Mouse (Mus musculus) midbrain, embryonic 12.5 days (tissue): ENCODE results near the gene Lpar5. TPM values are rescaled to one million over a fixed set of nuclear protein-coding genes. Genes with fewer than 3 reads are reported as not detected.
"Not testable (repeated sequence)": the region's sequence is repeated elsewhere in the genome, so short reads cannot be mapped to it uniquely, and the experiment has no call there.

Experiments
- ATAC-seq: fragments of 200-750 bp; cut with Nextera tagmentation; 2 replicates; pipeline ENCODE4 v1.8.0; 2017; ENCODE audit warnings: low read depth, moderate TSS enrichment, moderate library complexity; ENCODE audit not compliant: low FRiP score
- H3K27ac ChIP-seq: fragments of 300-500 bp; sonication (generic); replicated peaks from 2 replicates; pipeline ENCODE4 v1.5.1; 2016; ENCODE audit warnings: mild to moderate bottlenecking
- H3K27me3 ChIP-seq: fragments of 300-500 bp; sonication (generic); 2 replicates; pipeline ENCODE4 v1.6.1; 2016; ENCODE audit warnings: mild to moderate bottlenecking
- H3K36me3 ChIP-seq: fragments of 300-500 bp; sonication (generic); 2 replicates; pipeline ENCODE4 v1.6.1; 2016
- H3K4me1 ChIP-seq: fragments of 300-500 bp; sonication (generic); 2 replicates; pipeline ENCODE4 v1.6.1; 2016
- H3K4me2 ChIP-seq: fragments of 300-500 bp; sonication (generic); replicated peaks from 2 replicates; pipeline ENCODE4 v1.6.1; 2016; ENCODE audit warnings: mild to moderate bottlenecking, moderate library complexity
- H3K4me3 ChIP-seq: fragments of 300-500 bp; sonication (generic); 2 replicates; pipeline ENCODE4 v1.5.1; 2016; ENCODE audit warnings: mild to moderate bottlenecking
- H3K9ac ChIP-seq: fragments of 300-500 bp; sonication (generic); replicated peaks from 2 replicates; pipeline ENCODE4 v1.6.1; 2016; ENCODE audit warnings: mild to moderate bottlenecking, moderate library complexity
- H3K9me3 ChIP-seq: fragments of 300-500 bp; sonication (generic); 2 replicates; pipeline ENCODE4 v1.6.1; 2016; ENCODE audit warnings: mild to moderate bottlenecking
- WGBS: fragments of 180-500 bp; shearing (Covaris S2); methylation state at CpG from one replicate; pipeline ENCODE4 v1.1.7; 2016; 5-methylcytosine and 5-hydroxymethylcytosine counted together
- polyA plus RNA-seq: library from polyadenylated mRNA; unstranded; fragments of >200 nt; fragmentation: Nextera tagmentation; extraction: Ambion mirVana; gene quantifications from 2 replicates; pipeline ENCODE4 v1.2.1, GENCODE M21; 2016

The Lpar5 gene
- polyA plus RNA-seq, 1 experiment from 2014 or later, result 0.26 TPM

GRCm38 (mm10) chr6:125061493-125061892 lies 6.2 kb upstream of the Lpar5 start:
- no peak for ATAC-seq
- H3K4me2 ChIP-seq, result no peak overlapping the region
- 46% methylated on average over 6 of the region's 6 CpGs for WGBS
- H3K27ac ChIP-seq, result no peak overlapping the region
- peaks cover 4% of the 10 kb centered on the region; the same call in 1 of the 2 replicates for H3K36me3 ChIP-seq
- peaks cover 9% of the 10 kb centered on the region for H3K4me1 ChIP-seq
- no peaks in the 10 kb centered on the region for H3K9me3 ChIP-seq
- no peaks in the 10 kb centered on the region for H3K27me3 ChIP-seq
- H3K4me3 ChIP-seq, result no peak overlapping the region
- H3K9ac ChIP-seq, result no peak overlapping the region

- H3K4me3 ChIP-seq, result no peak overlapping the region
- H3K27me3 ChIP-seq, result no peaks in the 10 kb centered on the region; the same call in 1 of the 2 replicates
- no peaks in the 10 kb centered on the region for H3K9me3 ChIP-seq
- H3K4me1 ChIP-seq, result peaks cover 9% of the 10 kb centered on the region
- no peak overlapping the region for H3K9ac ChIP-seq
- H3K27ac ChIP-seq, result no peak overlapping the region
- H3K36me3 ChIP-seq, result peaks cover 1% of the 10 kb centered on the region; the same call in 1 of the 2 replicates
- ATAC-seq, result no peak
- WGBS, result 85% methylated on average over 5 of the region's 5 CpGs
- no peak overlapping the region for H3K4me2 ChIP-seq
Observed at GRCm38 (mm10) chr6:125062511-125062910, 5.2 kb upstream of the Lpar5 start.

GRCm38 (mm10) chr6:125063906-125064305 lies 3.8 kb upstream of the Lpar5 start:
- H3K36me3 ChIP-seq, result no peaks in the 10 kb centered on the region
- no peak overlapping the region for H3K4me3 ChIP-seq
- H3K9me3 ChIP-seq, result no peaks in the 10 kb centered on the region
- H3K4me2 ChIP-seq, result no peak overlapping the region
- H3K4me1 ChIP-seq, result peaks cover 9% of the 10 kb centered on the region
- no peak overlapping the region for H3K27ac ChIP-seq
- H3K9ac ChIP-seq, result no peak overlapping the region
- H3K27me3 ChIP-seq, result no peaks in the 10 kb centered on the region; the same call in 1 of the 2 replicates
- WGBS, result 84% methylated on average over 6 of the region's 6 CpGs
- no peak for ATAC-seq

- WGBS, result no CpG with 5 or more reads among the region's 1 CpGs
- not testable (repeated sequence) for H3K27me3 ChIP-seq, H3K36me3 ChIP-seq, ATAC-seq, H3K4me3 ChIP-seq, H3K9ac ChIP-seq, H3K9me3 ChIP-seq, H3K27ac ChIP-seq, H3K4me2 ChIP-seq, H3K4me1 ChIP-seq
Observed at GRCm38 (mm10) chr6:125065223-125065622, 2.5 kb upstream of the Lpar5 start.

- WGBS, result 83% methylated on average over 18 of the region's 18 CpGs
- Histone ChIP-seq H3K9me3 (no peaks in the 10 kb centered on the region), H3K9ac (no peak overlapping the region), H3K27ac (peak overlapping the region; percentile 75), H3K4me1 (peaks cover 13% of the 10 kb centered on the region; the same call in 1 of the 2 replicates), H3K27me3 (no peaks in the 10 kb centered on the region; the same call in 1 of the 2 replicates), H3K4me2 (no peak overlapping the region), H3K36me3 (no peaks in the 10 kb centered on the region), H3K4me3 (no peak overlapping the region)
- ATAC-seq, result peak; percentile 71
Observed at GRCm38 (mm10) chr6:125071170-125071895, 3.6 kb downstream of the Lpar5 start.

- Histone ChIP-seq H3K27ac (peak overlapping the region; percentile 75), H3K9ac (no peak overlapping the region), H3K4me3 (no peak overlapping the region), H3K4me1 (peaks cover 13% of the 10 kb centered on the region; the same call in 1 of the 2 replicates), H3K36me3 (no peaks in the 10 kb centered on the region), H3K4me2 (no peak overlapping the region), H3K9me3 (no peaks in the 10 kb centered on the region), H3K27me3 (no peaks in the 10 kb centered on the region; the same call in 1 of the 2 replicates)
- WGBS, result 13% methylated on average over 1 of the region's 2 CpGs
- ATAC-seq, result peak; percentile 44; the same call in 1 of the 2 replicates
Observed at GRCm38 (mm10) chr6:125071896-125072279, 4.2 kb downstream of the Lpar5 start.

GRCm38 (mm10) chr6:125073825-125074224 lies 6.1 kb downstream of the Lpar5 start:
- no peak overlapping the region for H3K4me2 ChIP-seq
- H3K9me3 ChIP-seq, result no peaks in the 10 kb centered on the region
- 70% methylated on average over 8 of the region's 8 CpGs for WGBS
- no peaks in the 10 kb centered on the region for H3K36me3 ChIP-seq
- no peak overlapping the region for H3K27ac ChIP-seq
- 0 out of 2 replicates have a peak, but pooled peaks cover 5% of the 10 kb centered on the region for H3K27me3 ChIP-seq
- peaks cover 13% of the 10 kb centered on the region; the same call in 1 of the 2 replicates for H3K4me1 ChIP-seq
- no peak overlapping the region for H3K4me3 ChIP-seq
- no peak for ATAC-seq
- H3K9ac ChIP-seq, result no peak overlapping the region

- ATAC-seq, result peak; percentile 47
- Histone ChIP-seq H3K9me3 (no peaks in the 10 kb centered on the region), H3K27me3 (0 out of 2 replicates have a peak, but pooled peaks cover 5% of the 10 kb centered on the region), H3K4me1 (0 out of 2 replicates have a peak, but pooled peaks cover 7% of the 10 kb centered on the region), H3K4me2 (peak overlapping the region; percentile 67), H3K27ac (peak overlapping the region; percentile 91), H3K4me3 (peak overlapping the region; percentile 43), H3K9ac (peak overlapping the region; percentile 68), H3K36me3 (no peaks in the 10 kb centered on the region)
- 26% methylated on average over 25 of the region's 25 CpGs for WGBS
Observed at GRCm38 (mm10) chr6:125081394-125081793, 13.7 kb downstream of the Lpar5 start.

- 0 out of 2 replicates have a peak, but pooled peaks cover 5% of the 10 kb centered on the region for H3K27me3 ChIP-seq
- H3K4me2 ChIP-seq, result peak overlapping the region; percentile 67
- H3K4me1 ChIP-seq, result 0 out of 2 replicates have a peak, but pooled peaks cover 7% of the 10 kb centered on the region
- peak overlapping the region; percentile 91 for H3K27ac ChIP-seq
- peak overlapping the region; percentile 43 for H3K4me3 ChIP-seq
- 21% methylated on average over 45 of the region's 45 CpGs for WGBS
- no peaks in the 10 kb centered on the region for H3K9me3 ChIP-seq
- peak overlapping the region; percentile 68 for H3K9ac ChIP-seq
- ATAC-seq, result peak; percentile 93
- H3K36me3 ChIP-seq, result no peaks in the 10 kb centered on the region
Observed at GRCm38 (mm10) chr6:125081797-125082560, 14.3 kb downstream of the Lpar5 start.

- no peak for ATAC-seq
- H3K4me1 ChIP-seq, result 0 out of 2 replicates have a peak, but pooled peaks cover 7% of the 10 kb centered on the region
- H3K4me3 ChIP-seq, result no peak overlapping the region
- H3K36me3 ChIP-seq, result no peaks in the 10 kb centered on the region
- no peak overlapping the region for H3K4me2 ChIP-seq
- H3K9me3 ChIP-seq, result no peaks in the 10 kb centered on the region
- no peak overlapping the region for H3K9ac ChIP-seq
- no peak overlapping the region for H3K27ac ChIP-seq
- 82% methylated on average over 7 of the region's 7 CpGs for WGBS
- 0 out of 2 replicates have a peak, but pooled peaks cover 5% of the 10 kb centered on the region for H3K27me3 ChIP-seq
Observed at GRCm38 (mm10) chr6:125082801-125083386, 15.2 kb downstream of the Lpar5 start.

- H3K4me3 ChIP-seq, result no peak overlapping the region
- no peaks in the 10 kb centered on the region for H3K27me3 ChIP-seq
- H3K9me3 ChIP-seq, result no peaks in the 10 kb centered on the region
- no peak overlapping the region for H3K9ac ChIP-seq
- WGBS, result 4% methylated on average over 4 of the region's 4 CpGs
- no peaks in the 10 kb centered on the region for H3K36me3 ChIP-seq
- no peak overlapping the region for H3K4me2 ChIP-seq
- H3K4me1 ChIP-seq, result peaks cover 18% of the 10 kb centered on the region
- H3K27ac ChIP-seq, result no peak overlapping the region
- no peak; the same call in 1 of the 2 replicates for ATAC-seq
Observed at GRCm38 (mm10) chr6:125084424-125084823, 16.7 kb downstream of the Lpar5 start.
